Mouse (Mus musculus) liver, postnatal 0 days (tissue): ENCODE measurements around the gene Trim10.

ENCODE experiments used
- CTCF ChIP-seq: sonication (generic); IDR thresholded peaks from 2 replicates; pipeline ENCODE4 v1.5.1; 2016; ENCODE audit warnings: antibody characterized with exemption, low read depth
- EP300 ChIP-seq: IDR thresholded peaks from 2 replicates; pipeline ENCODE4 v1.6.1; 2016; ENCODE audit warnings: antibody characterized with exemption, low read depth, mild to moderate bottlenecking

GRCm38 (mm10) chr17:36869955-36870810 is 809 bp downstream of the Trim10 start:
- TF ChIP-seq CTCF (no peak), EP300 (no peak)
